Mouse (Mus musculus): ENCODE measurements around the gene Ube2i. TPM values are rescaled to one million over a fixed set of nuclear protein-coding genes. Genes with fewer than 3 reads are reported as not detected.
"Not testable (repeated sequence)": the region's sequence is repeated elsewhere in the genome, so short reads cannot be mapped to it uniquely, and the experiment has no call there.

Gene Ube2i
- polyA plus RNA-seq, 1 experiment, result 246 TPM

- no peak overlapping the region for H3K4me2 ChIP-seq (ENCODE audit: low read depth)
- no peak overlapping the region for H3K4me3 ChIP-seq
- H3K27me3 ChIP-seq (ENCODE audit: control insufficient read depth, insufficient read depth, insufficient read length), result no peaks in the 10 kb centered on the region
- no peaks in the 10 kb centered on the region for H3K79me2 ChIP-seq (ENCODE audit: control insufficient read depth, insufficient read depth)
- TF ChIP-seq MYOD1 (IDR thresholded peaks at IDR 0.05; ENCODE audit: control insufficient read depth in 1 of 3, insufficient read length in 2 of 3, low read depth in 2 of 3), result no peak
- TF ChIP-seq POLR2A (IDR thresholded peaks at IDR 0.05; ENCODE audit: insufficient read length, low read depth), result no peak
- TF ChIP-seq MAX (IDR thresholded peaks at IDR 0.05; ENCODE audit: low read depth), result no peak
- TF ChIP-seq TCF3 (IDR thresholded peaks at IDR 0.05; ENCODE audit: insufficient read length, low read depth), result no peak
- no peak for TF ChIP-seq TCF12 (IDR thresholded peaks at IDR 0.05; ENCODE audit: insufficient read depth, poor library complexity, severe bottlenecking)
- no peak for TF ChIP-seq E2F4 (IDR thresholded peaks at IDR 0.05; ENCODE audit: insufficient read depth)
- TF ChIP-seq REST (IDR thresholded peaks at IDR 0.05; ENCODE audit: insufficient read depth, insufficient read length), result no peak
- no peak for TF ChIP-seq USF1 (IDR thresholded peaks at IDR 0.05; ENCODE audit: low read depth)
- no peak for TF ChIP-seq POLR2AphosphoS2 (IDR thresholded peaks at IDR 0.05; ENCODE audit: insufficient read length, low read depth)
- no peak for TF ChIP-seq CEBPB (IDR thresholded peaks at IDR 0.05; ENCODE audit: insufficient read depth, poor library complexity, severe bottlenecking)
- no peaks in the 10 kb centered on the region for H3K36me3 ChIP-seq (ENCODE audit: control insufficient read depth, insufficient read depth)
- H3ac ChIP-seq (ENCODE audit: control insufficient read depth, insufficient read length), result no peak overlapping the region
Observed at GRCm38 (mm10) chr17:25222951-25223601, 51.3 kb downstream of the Ube2i start.

DNA sequence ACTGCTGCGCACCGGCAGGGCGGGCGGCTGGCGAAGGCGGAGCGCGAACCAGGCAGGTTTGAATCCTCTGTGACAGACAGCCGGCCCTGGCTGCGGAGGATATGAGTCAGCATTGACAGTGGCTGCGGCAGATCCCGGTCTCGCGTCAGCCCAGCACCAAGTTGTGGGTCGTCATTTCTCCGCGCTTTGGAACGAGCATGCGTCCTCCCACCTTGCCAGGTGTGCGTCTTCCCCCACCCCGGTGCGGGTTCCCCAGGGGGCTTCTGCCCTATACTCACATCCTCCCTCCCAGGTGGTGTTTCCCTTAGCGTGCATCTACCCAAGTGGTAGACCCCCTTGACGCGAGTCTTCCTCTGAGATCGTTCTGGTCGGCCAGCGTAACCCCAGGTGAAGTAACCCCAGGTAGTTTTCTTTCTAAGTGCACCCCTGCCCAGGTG is 51.9 kb downstream of the Ube2i start:
- H3K27me3 ChIP-seq (ENCODE audit: control insufficient read depth, insufficient read depth, insufficient read length); H3ac ChIP-seq (ENCODE audit: control insufficient read depth, insufficient read length); H3K4me2 ChIP-seq (ENCODE audit: low read depth); H3K4me3 ChIP-seq; H3K36me3 ChIP-seq (ENCODE audit: control insufficient read depth, insufficient read depth); H3K79me2 ChIP-seq (ENCODE audit: control insufficient read depth, insufficient read depth): not testable (repeated sequence)

GRCm38 (mm10) chr17:25221821-25222503 is 52.5 kb downstream of the Ube2i start:
- no peak overlapping the region for H3ac ChIP-seq (ENCODE audit: control insufficient read depth, insufficient read length)
- H3K27me3 ChIP-seq (ENCODE audit: control insufficient read depth, insufficient read depth, insufficient read length), result no peaks in the 10 kb centered on the region
- H3K36me3 ChIP-seq (ENCODE audit: control insufficient read depth, insufficient read depth), result no peaks in the 10 kb centered on the region
- H3K4me3 ChIP-seq, result no peak overlapping the region
- no peak overlapping the region for H3K4me2 ChIP-seq (ENCODE audit: low read depth)
- TF ChIP-seq MAX (IDR thresholded peaks at IDR 0.05; ENCODE audit: low read depth), result no peak
- TF ChIP-seq REST (IDR thresholded peaks at IDR 0.05; ENCODE audit: insufficient read depth, insufficient read length), result no peak
- no peak for TF ChIP-seq POLR2AphosphoS2 (IDR thresholded peaks at IDR 0.05; ENCODE audit: insufficient read length, low read depth)
- no peak for TF ChIP-seq E2F4 (IDR thresholded peaks at IDR 0.05; ENCODE audit: insufficient read depth)
- TF ChIP-seq SRF (IDR thresholded peaks at IDR 0.05; ENCODE audit: control insufficient read depth, insufficient read length, low read depth), result no peak
- no peak for TF ChIP-seq TCF3 (IDR thresholded peaks at IDR 0.05; ENCODE audit: insufficient read length, low read depth)
- no peak for TF ChIP-seq MYOD1 (IDR thresholded peaks at IDR 0.05; ENCODE audit: control insufficient read depth in 1 of 3, insufficient read length in 2 of 3, low read depth in 2 of 3)
- no peak for TF ChIP-seq USF1 (IDR thresholded peaks at IDR 0.05; ENCODE audit: low read depth)
- TF ChIP-seq MYOG (IDR thresholded peaks at IDR 0.05; ENCODE audit: control insufficient read depth in 1 of 3, insufficient read depth in 1 of 3, insufficient read length in 2 of 3, low read depth in 2 of 3), result no peak
- TF ChIP-seq CEBPB (IDR thresholded peaks at IDR 0.05; ENCODE audit: insufficient read depth, poor library complexity, severe bottlenecking), result no peak
- TF ChIP-seq TCF12 (IDR thresholded peaks at IDR 0.05; ENCODE audit: insufficient read depth, poor library complexity, severe bottlenecking), result no peak
- no peak for TF ChIP-seq POLR2A (IDR thresholded peaks at IDR 0.05; ENCODE audit: insufficient read length, low read depth)
- H3K79me2 ChIP-seq (ENCODE audit: control insufficient read depth, insufficient read depth), result no peaks in the 10 kb centered on the region

- Histone ChIP-seq H3K4me3 (no peak overlapping the region), H3ac (ENCODE audit: control insufficient read depth, insufficient read length) (no peak overlapping the region), H3K79me2 (ENCODE audit: control insufficient read depth, insufficient read depth) (no peaks in the 10 kb centered on the region), H3K27me3 (ENCODE audit: control insufficient read depth, insufficient read depth, insufficient read length) (no peaks in the 10 kb centered on the region), H3K4me2 (ENCODE audit: low read depth) (no peak overlapping the region), H3K36me3 (ENCODE audit: control insufficient read depth, insufficient read depth) (no peaks in the 10 kb centered on the region)
- TF ChIP-seq MAX (IDR thresholded peaks at IDR 0.05; ENCODE audit: low read depth) (no peak), TCF3 (IDR thresholded peaks at IDR 0.05; ENCODE audit: insufficient read length, low read depth) (no peak), POLR2A (IDR thresholded peaks at IDR 0.05; ENCODE audit: insufficient read length, low read depth) (no peak), POLR2AphosphoS2 (IDR thresholded peaks at IDR 0.05; ENCODE audit: insufficient read length, low read depth) (no peak), MYOD1 (IDR thresholded peaks at IDR 0.05; ENCODE audit: control insufficient read depth in 1 of 3, insufficient read length in 2 of 3, low read depth in 2 of 3) (no peak), REST (IDR thresholded peaks at IDR 0.05; ENCODE audit: insufficient read depth, insufficient read length) (no peak), SRF (IDR thresholded peaks at IDR 0.05; ENCODE audit: control insufficient read depth, insufficient read length, low read depth) (no peak), USF1 (IDR thresholded peaks at IDR 0.05; ENCODE audit: low read depth) (no peak), TCF12 (IDR thresholded peaks at IDR 0.05; ENCODE audit: insufficient read depth, poor library complexity, severe bottlenecking) (no peak), CEBPB (IDR thresholded peaks at IDR 0.05; ENCODE audit: insufficient read depth, poor library complexity, severe bottlenecking) (no peak), MYOG (IDR thresholded peaks at IDR 0.05; ENCODE audit: control insufficient read depth in 1 of 3, insufficient read depth in 1 of 3, insufficient read length in 2 of 3, low read depth in 2 of 3) (no peak)
Observed at GRCm38 (mm10) chr17:25220746-25221145, 53.7 kb downstream of the Ube2i start.

Data from myocyte (in vitro differentiated cells).